Mouse (Mus musculus) heart, postnatal 0 days (tissue): ENCODE results near the gene Ptgir.

Experiments used
- CTCF ChIP-seq: IDR thresholded peaks from 2 replicates; pipeline ENCODE4 v1.5.1; 2016; ENCODE audit warnings: antibody characterized with exemption, control low read depth, low read depth
- EP300 ChIP-seq: IDR thresholded peaks from 2 replicates; pipeline ENCODE4 v1.6.1; 2016; ENCODE audit warnings: antibody characterized with exemption, low read depth

GRCm38 (mm10) chr7:16930850-16931249 lies 24.6 kb downstream of the Ptgir start:
- TF ChIP-seq CTCF (peak; percentile 71), EP300 (no peak)
